Mouse (Mus musculus): ENCODE data around the gene Ppm1g. TPM values are rescaled to one million over a fixed set of nuclear protein-coding genes. Genes with fewer than 3 reads are reported as not detected.

Gene Ppm1g
- polyA plus RNA-seq, 1 experiment = 429 TPM

DNA sequence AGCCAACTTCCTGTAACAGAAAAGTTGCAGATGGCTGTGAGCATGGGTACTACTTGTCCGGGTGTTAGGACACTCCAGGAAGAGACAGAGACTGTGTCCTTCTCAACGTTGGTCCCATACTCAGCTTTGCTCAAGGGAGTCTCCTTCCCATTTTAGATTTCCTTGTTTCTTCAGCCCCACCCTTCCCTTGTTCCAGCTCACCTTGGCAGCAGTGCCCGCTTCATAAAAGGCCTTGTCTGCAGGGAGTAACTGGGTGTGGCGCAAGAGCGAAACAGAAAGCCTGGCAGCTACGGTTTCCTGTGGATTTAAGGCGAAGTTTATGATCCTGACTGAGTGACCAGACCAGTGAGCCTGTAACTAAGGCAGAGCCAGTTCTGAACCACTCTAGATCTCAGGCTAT is 34.0 kb upstream of the Ppm1g start:
- no peak for TF ChIP-seq CTCF (IDR thresholded peaks at IDR 0.05; ENCODE audit: control insufficient read depth, insufficient read depth, insufficient replicate concordance, low read depth, low read length)
- TF ChIP-seq POLR2A (IDR thresholded peaks at IDR 0.05; ENCODE audit: control insufficient read depth, low read depth, low read length) = no peak
- Histone ChIP-seq H3K4me1 (ENCODE audit: control insufficient read depth, insufficient read depth, low read length) (peaks cover 11% of the 10 kb centered on the region), H3K4me3 (ENCODE audit: control insufficient read depth, low read depth, low read length) (peak overlapping the region; percentile 92), H3K27me3 (ENCODE audit: control insufficient read depth, insufficient read depth, low read length) (no peaks in the 10 kb centered on the region), H3K27ac (ENCODE audit: control insufficient read depth, insufficient read depth, low read depth, low read length) (peak overlapping the region; percentile 87), H3K36me3 (ENCODE audit: control insufficient read depth, insufficient read depth, low read length) (peaks cover 10% of the 10 kb centered on the region)

DNA sequence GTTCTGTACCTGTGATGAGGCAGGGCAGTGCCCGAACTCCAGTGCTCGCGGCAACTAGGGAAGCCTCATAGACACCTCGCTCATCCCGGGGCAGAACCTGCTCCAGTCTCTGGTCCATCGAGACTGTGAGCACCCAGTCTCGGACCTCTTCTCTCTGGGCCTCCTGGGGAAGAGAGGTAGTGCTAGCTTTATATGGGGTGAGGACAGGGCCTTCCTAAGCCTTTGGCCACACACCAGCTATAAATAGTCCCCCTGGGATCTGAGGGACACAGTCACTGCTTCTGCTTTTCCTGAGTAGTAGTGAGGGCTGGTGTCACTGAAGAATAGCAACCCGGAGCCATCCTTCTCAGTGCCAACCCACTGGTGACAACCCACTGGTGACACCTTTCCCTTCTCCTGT is 33.3 kb upstream of the Ppm1g start:
- peak overlapping the region; percentile 92 for H3K4me3 ChIP-seq (ENCODE audit: control insufficient read depth, low read depth, low read length)
- H3K4me1 ChIP-seq (ENCODE audit: control insufficient read depth, insufficient read depth, low read length) = peaks cover 11% of the 10 kb centered on the region
- H3K27me3 ChIP-seq (ENCODE audit: control insufficient read depth, insufficient read depth, low read length) = no peaks in the 10 kb centered on the region
- H3K36me3 ChIP-seq (ENCODE audit: control insufficient read depth, insufficient read depth, low read length) = peaks cover 11% of the 10 kb centered on the region
- peak overlapping the region; percentile 87 for H3K27ac ChIP-seq (ENCODE audit: control insufficient read depth, insufficient read depth, low read depth, low read length)
- no peak for TF ChIP-seq CTCF (IDR thresholded peaks at IDR 0.05; ENCODE audit: control insufficient read depth, insufficient read depth, insufficient replicate concordance, low read depth, low read length)
- TF ChIP-seq POLR2A (IDR thresholded peaks at IDR 0.05; ENCODE audit: control insufficient read depth, low read depth, low read length) = no peak

DNA sequence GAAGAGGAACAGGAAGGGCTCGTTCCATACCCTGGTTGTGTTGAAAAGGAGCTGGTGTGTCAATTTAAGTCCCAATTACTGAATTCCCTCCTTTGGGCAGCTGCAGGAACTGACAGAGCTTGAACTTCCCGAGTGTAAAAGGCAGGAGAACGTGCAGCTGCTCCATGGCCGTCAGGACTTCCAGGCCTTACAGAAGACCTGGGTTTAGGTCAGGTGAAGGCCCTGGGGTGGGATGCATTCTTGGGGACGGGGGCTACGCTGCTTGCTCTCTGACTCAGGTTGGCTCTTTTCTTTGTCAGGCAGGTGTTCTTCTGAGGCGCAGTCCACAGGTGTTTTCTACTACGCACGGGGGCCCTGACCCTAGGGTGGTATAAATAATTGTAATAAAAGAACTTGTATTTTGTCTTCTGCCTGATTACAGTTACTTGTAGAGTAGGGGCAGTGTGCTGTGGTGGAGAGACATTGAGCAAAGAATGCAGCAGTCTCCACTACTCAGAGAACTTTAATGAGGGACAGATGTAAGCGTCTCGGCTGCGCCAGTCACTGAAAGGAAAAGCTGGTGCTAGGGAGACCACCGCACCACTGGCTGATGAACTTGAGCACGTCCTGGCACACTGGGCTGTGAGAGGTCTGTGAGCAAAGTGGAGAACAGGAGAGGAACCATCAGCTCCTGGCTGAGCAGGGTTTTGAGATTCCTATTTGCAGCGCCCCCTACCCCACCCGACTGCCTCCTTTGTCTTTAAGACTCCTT is 32.5 kb upstream of the Ppm1g start:
- Histone ChIP-seq H3K27ac (ENCODE audit: control insufficient read depth, insufficient read depth, low read depth, low read length) (no peak overlapping the region), H3K27me3 (ENCODE audit: control insufficient read depth, insufficient read depth, low read length) (no peaks in the 10 kb centered on the region), H3K4me1 (ENCODE audit: control insufficient read depth, insufficient read depth, low read length) (peaks cover 11% of the 10 kb centered on the region), H3K4me3 (ENCODE audit: control insufficient read depth, low read depth, low read length) (peak overlapping the region; percentile 92), H3K36me3 (ENCODE audit: control insufficient read depth, insufficient read depth, low read length) (peaks cover 11% of the 10 kb centered on the region)
- no peak for TF ChIP-seq POLR2A (IDR thresholded peaks at IDR 0.05; ENCODE audit: control insufficient read depth, low read depth, low read length)
- TF ChIP-seq CTCF (IDR thresholded peaks at IDR 0.05; ENCODE audit: control insufficient read depth, insufficient read depth, insufficient replicate concordance, low read depth, low read length) = no peak

DNA sequence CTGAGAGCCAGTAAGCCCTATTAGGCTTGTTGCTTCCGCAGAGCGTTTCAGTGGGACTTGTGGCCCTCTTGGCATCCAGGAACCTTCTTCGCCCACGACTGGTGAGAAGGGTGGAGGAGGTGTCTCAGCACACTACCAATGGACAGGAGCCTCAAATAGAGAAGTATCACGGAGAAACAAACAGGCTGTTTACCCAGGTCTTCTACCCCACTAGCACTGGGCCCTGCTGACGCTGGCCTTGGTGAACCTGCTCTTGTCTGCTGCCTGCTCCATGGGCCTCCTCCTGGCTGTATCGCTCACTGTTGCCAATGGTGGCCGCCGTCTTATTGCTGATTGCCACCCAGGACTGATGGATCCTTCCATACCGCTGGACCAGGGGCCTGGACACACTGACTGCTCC is 31.7 kb upstream of the Ppm1g start:
- Histone ChIP-seq H3K27ac (ENCODE audit: control insufficient read depth, insufficient read depth, low read depth, low read length) (peak overlapping the region; percentile 89), H3K36me3 (ENCODE audit: control insufficient read depth, insufficient read depth, low read length) (peaks cover 9% of the 10 kb centered on the region)

DNA sequence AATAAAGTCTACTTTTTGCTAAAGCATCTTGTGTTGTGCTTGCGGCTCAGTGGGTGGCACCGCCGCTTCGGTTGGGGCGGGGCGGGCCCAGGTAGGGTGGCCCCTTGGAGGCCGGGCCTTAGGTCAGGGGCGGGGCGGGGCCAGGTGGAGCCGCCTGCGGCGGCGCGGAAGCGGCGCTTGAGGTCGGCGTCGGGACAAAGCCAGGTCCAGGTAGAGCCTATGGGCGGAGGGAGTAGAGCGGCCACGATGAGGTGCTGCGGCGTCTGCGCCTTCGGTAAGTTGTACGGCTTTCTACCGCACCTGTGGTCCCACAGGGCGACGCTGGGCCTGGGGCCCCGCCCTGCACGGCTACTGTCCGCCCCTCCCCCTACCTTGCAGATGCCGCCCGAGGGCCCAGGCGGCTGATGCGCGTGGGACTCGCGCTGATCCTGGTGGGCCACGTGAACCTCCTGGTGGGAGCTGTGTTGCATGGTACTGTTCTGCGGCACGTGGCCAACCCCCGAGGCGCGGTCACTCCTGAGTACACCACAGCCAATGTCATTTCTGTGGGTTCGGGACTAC is 31.1 kb upstream of the Ppm1g start, which contains the start of gene Krtcap3:
TSS of gene Krtcap3 (plus strand) at position 151 of the 561 bp plus-strand sequence.
- 0 out of 2 replicates have a peak, but pooled peaks have one; percentile 22 for TF ChIP-seq POLR2A (IDR thresholded peaks at IDR 0.05; ENCODE audit: control insufficient read depth, low read depth, low read length)
- no peak for TF ChIP-seq CTCF (IDR thresholded peaks at IDR 0.05; ENCODE audit: control insufficient read depth, insufficient read depth, insufficient replicate concordance, low read depth, low read length)
- H3K27ac ChIP-seq (ENCODE audit: control insufficient read depth, insufficient read depth, low read depth, low read length) = peak within 1 kb of the TSS; percentile 89
- peak within 1 kb of the TSS; percentile 92 for H3K4me3 ChIP-seq (ENCODE audit: control insufficient read depth, low read depth, low read length)
- H3K27me3 ChIP-seq (ENCODE audit: control insufficient read depth, insufficient read depth, low read length) = no peaks in the 10 kb centered on the region
- H3K4me1 ChIP-seq (ENCODE audit: control insufficient read depth, insufficient read depth, low read length) = peaks cover 11% of the 10 kb centered on the region
- H3K36me3 ChIP-seq (ENCODE audit: control insufficient read depth, insufficient read depth, low read length) = peaks cover 9% of the 10 kb centered on the region

More for the DNA sequence above, 31.7 kb upstream of the Ppm1g start:
- Histone ChIP-seq H3K27me3 (ENCODE audit: control insufficient read depth, insufficient read depth, low read length) (no peaks in the 10 kb centered on the region), H3K4me1 (ENCODE audit: control insufficient read depth, insufficient read depth, low read length) (peaks cover 11% of the 10 kb centered on the region), H3K4me3 (ENCODE audit: control insufficient read depth, low read depth, low read length) (peak overlapping the region; percentile 92)
- TF ChIP-seq POLR2A (IDR thresholded peaks at IDR 0.05; ENCODE audit: control insufficient read depth, low read depth, low read length) (no peak), CTCF (IDR thresholded peaks at IDR 0.05; ENCODE audit: control insufficient read depth, insufficient read depth, insufficient replicate concordance, low read depth, low read length) (no peak)

DNA sequence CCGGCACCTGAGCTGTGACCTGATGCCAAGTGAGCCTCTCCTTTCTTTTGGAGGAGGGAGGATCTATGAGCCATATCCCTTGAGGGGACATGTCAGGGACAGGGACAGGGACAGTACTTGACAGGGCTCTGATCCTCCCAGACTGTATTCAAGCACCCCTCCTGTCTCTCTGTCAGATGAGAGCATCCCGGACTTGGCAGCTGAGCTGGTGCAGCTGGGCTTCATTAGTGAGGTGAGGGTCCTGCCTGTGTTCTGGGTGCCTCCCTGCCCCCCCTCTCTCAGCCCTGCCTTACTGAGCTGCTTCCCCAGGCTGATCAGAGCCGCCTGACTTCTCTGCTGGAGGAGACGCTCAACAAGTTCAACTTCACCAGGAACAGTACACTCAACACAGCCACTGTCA is 30.2 kb upstream of the Ppm1g start:
- peaks cover 9% of the 10 kb centered on the region for H3K36me3 ChIP-seq (ENCODE audit: control insufficient read depth, insufficient read depth, low read length)

DNA sequence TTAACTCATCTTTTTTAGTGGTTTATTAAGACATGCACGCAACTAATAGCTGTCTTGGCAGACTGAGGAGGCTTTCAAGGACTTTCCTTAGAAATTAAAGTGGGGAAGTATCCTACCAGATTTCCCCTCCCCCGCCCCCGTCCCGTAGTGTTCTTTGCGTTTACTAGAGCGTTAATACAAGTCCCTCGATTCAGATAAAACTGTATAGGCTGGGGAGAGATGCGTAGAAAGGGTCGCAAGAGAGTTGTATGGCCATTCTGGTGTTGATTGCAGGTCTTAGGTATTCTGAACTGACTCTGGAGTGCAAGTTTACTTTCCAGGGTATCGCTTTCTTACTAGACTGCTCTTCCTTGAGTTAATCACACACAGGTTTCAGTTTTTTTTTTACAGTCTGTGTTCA is 21.7 kb upstream of the Ppm1g start:
- TF ChIP-seq CTCF (IDR thresholded peaks at IDR 0.05; ENCODE audit: control insufficient read depth, insufficient read depth, insufficient replicate concordance, low read depth, low read length) (no peak), POLR2A (IDR thresholded peaks at IDR 0.05; ENCODE audit: control insufficient read depth, low read depth, low read length) (no peak)
- Histone ChIP-seq H3K27me3 (ENCODE audit: control insufficient read depth, insufficient read depth, low read length) (no peaks in the 10 kb centered on the region), H3K4me3 (ENCODE audit: control insufficient read depth, low read depth, low read length) (no peak overlapping the region; the same call in 1 of the 2 replicates), H3K4me1 (ENCODE audit: control insufficient read depth, insufficient read depth, low read length) (peaks cover 13% of the 10 kb centered on the region), H3K36me3 (ENCODE audit: control insufficient read depth, insufficient read depth, low read length) (peaks cover 1% of the 10 kb centered on the region; the same call in 1 of the 2 replicates), H3K27ac (ENCODE audit: control insufficient read depth, insufficient read depth, low read depth, low read length) (no peak overlapping the region)

More for the DNA sequence above, 30.2 kb upstream of the Ppm1g start:
- Histone ChIP-seq H3K27ac (ENCODE audit: control insufficient read depth, insufficient read depth, low read depth, low read length) (no peak overlapping the region; the same call in 1 of the 2 replicates), H3K4me3 (ENCODE audit: control insufficient read depth, low read depth, low read length) (peak overlapping the region; percentile 92), H3K27me3 (ENCODE audit: control insufficient read depth, insufficient read depth, low read length) (no peaks in the 10 kb centered on the region), H3K4me1 (ENCODE audit: control insufficient read depth, insufficient read depth, low read length) (peaks cover 11% of the 10 kb centered on the region)
- no peak for TF ChIP-seq CTCF (IDR thresholded peaks at IDR 0.05; ENCODE audit: control insufficient read depth, insufficient read depth, insufficient replicate concordance, low read depth, low read length)
- no peak for TF ChIP-seq POLR2A (IDR thresholded peaks at IDR 0.05; ENCODE audit: control insufficient read depth, low read depth, low read length)
